Mouse (Mus musculus): ENCODE data around the gene Myh15. TPM values are rescaled to one million over a fixed set of nuclear protein-coding genes. Genes with fewer than 3 reads are reported as not detected.

Myh15 gene
- 0.03 TPM in 1 of 2 replicates, not detected in the other for polyA plus RNA-seq (2015; fragmentation: Nextera tagmentation; extraction: Ambion mirVana)

GRCm38 (mm10) chr16:49057186-49057585 lies at the start of gene Myh15:
Gene Myh15 (plus strand): TSS chr16:49057486.
- Histone ChIP-seq H3K4me3 (ENCODE audit: low read length) (no peak within 1 kb of the TSS), H3K27me3 (ENCODE audit: control insufficient read depth, insufficient read depth, low read length) (no peaks in the 10 kb centered on the region), H3K9ac (ENCODE audit: low read length) (no peak within 1 kb of the TSS), H3K4me1 (ENCODE audit: control insufficient read depth, insufficient read depth, low read length) (no peaks in the 10 kb centered on the region), H3K9me3 (replicated peaks; ENCODE audit: control insufficient read depth, low read length) (no peaks in the 10 kb centered on the region), H3K27ac (ENCODE audit: low read length) (no peak within 1 kb of the TSS), H3K36me3 (ENCODE audit: control insufficient read depth, insufficient read depth) (no peaks in the 10 kb centered on the region), H3K4me2 (ENCODE audit: low read depth, low read length) (no peak within 1 kb of the TSS)
- ATAC-seq (replicated peaks; ENCODE audit: extremely low read depth, insufficient read depth, low FRiP score): no peak
- 87% methylated on average over 1 of the region's 1 CpGs for WGBS

GRCm38 (mm10) chr16:49016620-49017332 lies 40.5 kb upstream of the Myh15 start:
- no peak for ATAC-seq (replicated peaks; ENCODE audit: extremely low read depth, insufficient read depth, low FRiP score)
- Histone ChIP-seq H3K27me3 (ENCODE audit: control insufficient read depth, insufficient read depth, low read length) (no peaks in the 10 kb centered on the region), H3K9ac (ENCODE audit: low read length) (no peak overlapping the region), H3K9me3 (replicated peaks; ENCODE audit: control insufficient read depth, low read length) (no peaks in the 10 kb centered on the region), H3K4me3 (ENCODE audit: low read length) (no peak overlapping the region), H3K4me2 (ENCODE audit: low read depth, low read length) (no peak overlapping the region), H3K4me1 (ENCODE audit: control insufficient read depth, insufficient read depth, low read length) (no peaks in the 10 kb centered on the region), H3K36me3 (ENCODE audit: control insufficient read depth, insufficient read depth) (peaks cover 20% of the 10 kb centered on the region), H3K27ac (ENCODE audit: low read length) (no peak overlapping the region)
- 83% methylated on average over 5 of the region's 5 CpGs for WGBS

GRCm38 (mm10) chr16:49035852-49036251 lies 21.4 kb upstream of the Myh15 start:
- H3K4me3 ChIP-seq (ENCODE audit: low read length): no peak overlapping the region
- no peak overlapping the region for H3K27ac ChIP-seq (ENCODE audit: low read length)
- H3K27me3 ChIP-seq (ENCODE audit: control insufficient read depth, insufficient read depth, low read length): no peaks in the 10 kb centered on the region
- WGBS: 72% methylated on average over 4 of the region's 4 CpGs
- H3K9ac ChIP-seq (ENCODE audit: low read length): no peak overlapping the region
- H3K4me2 ChIP-seq (ENCODE audit: low read depth, low read length): no peak overlapping the region
- no peaks in the 10 kb centered on the region for H3K36me3 ChIP-seq (ENCODE audit: control insufficient read depth, insufficient read depth)
- no peaks in the 10 kb centered on the region for H3K4me1 ChIP-seq (ENCODE audit: control insufficient read depth, insufficient read depth, low read length)
- no peaks in the 10 kb centered on the region for H3K9me3 ChIP-seq (replicated peaks; ENCODE audit: control insufficient read depth, low read length)
- no peak for ATAC-seq (replicated peaks; ENCODE audit: extremely low read depth, insufficient read depth, low FRiP score)

GRCm38 (mm10) chr16:49037771-49038170 lies 19.5 kb upstream of the Myh15 start:
- WGBS: 63% methylated on average over 4 of the region's 4 CpGs
- no peak for ATAC-seq (replicated peaks; ENCODE audit: extremely low read depth, insufficient read depth, low FRiP score)
- Histone ChIP-seq H3K4me3 (ENCODE audit: low read length) (no peak overlapping the region), H3K9ac (ENCODE audit: low read length) (no peak overlapping the region), H3K9me3 (replicated peaks; ENCODE audit: control insufficient read depth, low read length) (no peaks in the 10 kb centered on the region), H3K4me1 (ENCODE audit: control insufficient read depth, insufficient read depth, low read length) (no peaks in the 10 kb centered on the region), H3K36me3 (ENCODE audit: control insufficient read depth, insufficient read depth) (no peaks in the 10 kb centered on the region), H3K27me3 (ENCODE audit: control insufficient read depth, insufficient read depth, low read length) (no peaks in the 10 kb centered on the region), H3K27ac (ENCODE audit: low read length) (no peak overlapping the region), H3K4me2 (ENCODE audit: low read depth, low read length) (no peak overlapping the region)

- 62% methylated on average over 3 of the region's 3 CpGs for WGBS
- Histone ChIP-seq H3K36me3 (ENCODE audit: control insufficient read depth, insufficient read depth) (no peaks in the 10 kb centered on the region), H3K4me2 (ENCODE audit: low read depth, low read length) (no peak overlapping the region), H3K4me3 (ENCODE audit: low read length) (no peak overlapping the region), H3K4me1 (ENCODE audit: control insufficient read depth, insufficient read depth, low read length) (no peaks in the 10 kb centered on the region), H3K27ac (ENCODE audit: low read length) (no peak overlapping the region), H3K9me3 (replicated peaks; ENCODE audit: control insufficient read depth, low read length) (no peaks in the 10 kb centered on the region), H3K27me3 (ENCODE audit: control insufficient read depth, insufficient read depth, low read length) (no peaks in the 10 kb centered on the region), H3K9ac (ENCODE audit: low read length) (no peak overlapping the region)
- no peak for ATAC-seq (replicated peaks; ENCODE audit: extremely low read depth, insufficient read depth, low FRiP score)
Measured at GRCm38 (mm10) chr16:49040554-49041221, 16.6 kb upstream of the Myh15 start.

GRCm38 (mm10) chr16:49049214-49049613 lies 8.1 kb upstream of the Myh15 start:
- Histone ChIP-seq H3K36me3 (ENCODE audit: control insufficient read depth, insufficient read depth) (no peaks in the 10 kb centered on the region), H3K4me1 (ENCODE audit: control insufficient read depth, insufficient read depth, low read length) (no peaks in the 10 kb centered on the region), H3K9me3 (replicated peaks; ENCODE audit: control insufficient read depth, low read length) (no peaks in the 10 kb centered on the region), H3K27me3 (ENCODE audit: control insufficient read depth, insufficient read depth, low read length) (no peaks in the 10 kb centered on the region), H3K27ac (ENCODE audit: low read length) (no peak overlapping the region), H3K4me2 (ENCODE audit: low read depth, low read length) (no peak overlapping the region), H3K9ac (ENCODE audit: low read length) (no peak overlapping the region), H3K4me3 (ENCODE audit: low read length) (no peak overlapping the region)
- ATAC-seq (replicated peaks; ENCODE audit: extremely low read depth, insufficient read depth, low FRiP score): no peak

GRCm38 (mm10) chr16:49069256-49069963 lies 12.1 kb downstream of the Myh15 start:
- Histone ChIP-seq H3K4me2 (ENCODE audit: low read depth, low read length) (no peak overlapping the region), H3K9ac (ENCODE audit: low read length) (no peak overlapping the region), H3K4me3 (ENCODE audit: low read length) (no peak overlapping the region), H3K4me1 (ENCODE audit: control insufficient read depth, insufficient read depth, low read length) (no peaks in the 10 kb centered on the region), H3K27ac (ENCODE audit: low read length) (no peak overlapping the region), H3K27me3 (ENCODE audit: control insufficient read depth, insufficient read depth, low read length) (no peaks in the 10 kb centered on the region), H3K9me3 (replicated peaks; ENCODE audit: control insufficient read depth, low read length) (no peaks in the 10 kb centered on the region), H3K36me3 (ENCODE audit: control insufficient read depth, insufficient read depth) (no peaks in the 10 kb centered on the region)
- no peak for ATAC-seq (replicated peaks; ENCODE audit: extremely low read depth, insufficient read depth, low FRiP score)
- 79% methylated on average over 5 of the region's 5 CpGs for WGBS

GRCm38 (mm10) chr16:49071316-49071715 lies 14.0 kb downstream of the Myh15 start:
- no peak for ATAC-seq (replicated peaks; ENCODE audit: extremely low read depth, insufficient read depth, low FRiP score)
- Histone ChIP-seq H3K4me1 (ENCODE audit: control insufficient read depth, insufficient read depth, low read length) (no peaks in the 10 kb centered on the region), H3K27ac (ENCODE audit: low read length) (no peak overlapping the region), H3K27me3 (ENCODE audit: control insufficient read depth, insufficient read depth, low read length) (no peaks in the 10 kb centered on the region), H3K9ac (ENCODE audit: low read length) (no peak overlapping the region), H3K9me3 (replicated peaks; ENCODE audit: control insufficient read depth, low read length) (no peaks in the 10 kb centered on the region), H3K4me3 (ENCODE audit: low read length) (no peak overlapping the region), H3K4me2 (ENCODE audit: low read depth, low read length) (no peak overlapping the region), H3K36me3 (ENCODE audit: control insufficient read depth, insufficient read depth) (no peaks in the 10 kb centered on the region)
- WGBS: 68% methylated on average over 3 of the region's 3 CpGs

- no peaks in the 10 kb centered on the region for H3K4me1 ChIP-seq (ENCODE audit: control insufficient read depth, insufficient read depth, low read length)
- no peak overlapping the region for H3K4me2 ChIP-seq (ENCODE audit: low read depth, low read length)
- H3K9ac ChIP-seq (ENCODE audit: low read length): no peak overlapping the region
- H3K27ac ChIP-seq (ENCODE audit: low read length): no peak overlapping the region
- no peaks in the 10 kb centered on the region for H3K9me3 ChIP-seq (replicated peaks; ENCODE audit: control insufficient read depth, low read length)
- 54% methylated on average over 1 of the region's 1 CpGs for WGBS
- H3K4me3 ChIP-seq (ENCODE audit: low read length): no peak overlapping the region
- no peaks in the 10 kb centered on the region for H3K36me3 ChIP-seq (ENCODE audit: control insufficient read depth, insufficient read depth)
- H3K27me3 ChIP-seq (ENCODE audit: control insufficient read depth, insufficient read depth, low read length): no peaks in the 10 kb centered on the region
- no peak for ATAC-seq (replicated peaks; ENCODE audit: extremely low read depth, insufficient read depth, low FRiP score)
Measured at GRCm38 (mm10) chr16:49128015-49128414, 70.7 kb downstream of the Myh15 start.
